Mouse (Mus musculus) megakaryocyte, embryonic 14.5 days (primary cell): ENCODE measurements around the gene Lrch1.

Experiments
- FLI1 ChIP-seq: IDR thresholded peaks from 2 replicates; pipeline ENCODE4 v1.6.1; 2012; ENCODE audit warnings: low read length, inconsistent platforms, mixed read lengths
- GATA1 ChIP-seq: IDR thresholded peaks from 3 replicates; pipeline ENCODE4 v1.6.1; 2012; ENCODE audit warnings: mixed read lengths, low read length, inconsistent platforms, borderline replicate concordance

- TF ChIP-seq FLI1 (no peak), GATA1 (no peak)
Measured at GRCm38 (mm10) chr14:74910363-74910762, 37.3 kb downstream of the Lrch1 start.
